Mouse (Mus musculus) layer of hippocampus, postnatal 36 days (tissue): ENCODE data around the gene Islr. TPM values are rescaled to one million over a fixed set of nuclear protein-coding genes. Genes with fewer than 3 reads are reported as not detected.
A peak's percentile ranks its signal among the peaks of the same experiment; 100 is the strongest.
"Not testable (repeated sequence)": the region's sequence is repeated elsewhere in the genome, so short reads cannot be mapped to it uniquely, and the experiment has no call there.

Source experiments
- DNase-seq, 2 experiments: peaks; one replicate each; pipeline ENCODE4 v3.0.0; 2022
- total RNA-seq, 2 experiments: library from RNA; stranded (reverse); gene quantifications; 2 replicates each; pipeline ENCODE4 v1.2.3; 2021

Islr gene
- 10 to 100 TPM; 11.5 to 14.5 TPM for total RNA-seq

DNA sequence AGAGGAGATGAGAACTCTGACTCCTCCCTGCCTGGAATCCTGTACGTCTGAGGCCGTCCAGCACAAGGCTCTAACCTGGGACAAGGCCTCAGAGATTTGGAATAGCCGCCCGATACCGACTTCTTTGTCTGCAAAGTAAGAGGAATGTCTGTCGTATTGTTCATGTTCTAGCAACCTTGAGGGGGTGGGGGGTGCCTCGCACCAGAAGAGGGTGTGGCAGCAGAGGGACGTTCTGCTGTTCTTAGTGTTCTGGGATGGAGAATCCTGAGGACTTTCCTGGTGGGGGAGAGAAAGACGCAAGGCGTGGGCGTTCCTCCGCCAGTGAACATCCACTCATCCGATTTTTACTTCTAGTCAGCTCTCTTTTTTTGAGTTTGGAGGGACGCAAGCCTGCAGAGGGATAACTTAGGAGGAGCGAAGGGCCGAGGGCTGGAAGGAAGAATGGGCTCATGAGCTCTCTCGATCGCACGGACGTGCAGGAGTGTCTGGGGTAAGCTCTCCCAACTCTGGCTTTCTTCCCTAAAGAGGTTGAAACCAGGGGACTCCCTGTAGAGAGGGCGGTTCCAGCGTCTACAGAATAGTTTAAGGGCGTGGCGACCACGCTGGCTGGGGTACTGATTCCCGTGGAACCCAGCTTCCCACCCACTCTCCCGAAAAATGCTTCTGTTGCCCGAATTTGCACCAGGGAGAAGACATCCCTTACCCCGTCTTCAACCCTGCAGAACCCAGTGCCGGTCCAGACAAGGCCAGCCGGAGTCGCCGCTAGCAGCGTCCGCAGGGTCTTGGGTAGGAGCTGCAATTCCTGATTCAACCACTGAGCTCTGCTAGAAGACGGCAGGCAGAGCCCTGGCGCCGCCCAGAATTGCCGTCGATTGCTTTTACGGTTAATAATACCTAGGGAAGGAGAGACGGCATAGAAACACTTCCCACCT, at the start of gene Islr, which contains the start of gene Islr2:
Islr (minus strand) TSS at position 791 of the 932 bp plus-strand sequence.
Islr2 (minus strand) TSS at position 804 of the 932 bp plus-strand sequence.
- peak in 1 of 2 experiments; percentile 48 for DNase-seq

- not testable (repeated sequence) for DNase-seq
These were observed 49.7 kb upstream of the Islr start for GRCm38 (mm10) chr9:58253805-58254122.

DNA sequence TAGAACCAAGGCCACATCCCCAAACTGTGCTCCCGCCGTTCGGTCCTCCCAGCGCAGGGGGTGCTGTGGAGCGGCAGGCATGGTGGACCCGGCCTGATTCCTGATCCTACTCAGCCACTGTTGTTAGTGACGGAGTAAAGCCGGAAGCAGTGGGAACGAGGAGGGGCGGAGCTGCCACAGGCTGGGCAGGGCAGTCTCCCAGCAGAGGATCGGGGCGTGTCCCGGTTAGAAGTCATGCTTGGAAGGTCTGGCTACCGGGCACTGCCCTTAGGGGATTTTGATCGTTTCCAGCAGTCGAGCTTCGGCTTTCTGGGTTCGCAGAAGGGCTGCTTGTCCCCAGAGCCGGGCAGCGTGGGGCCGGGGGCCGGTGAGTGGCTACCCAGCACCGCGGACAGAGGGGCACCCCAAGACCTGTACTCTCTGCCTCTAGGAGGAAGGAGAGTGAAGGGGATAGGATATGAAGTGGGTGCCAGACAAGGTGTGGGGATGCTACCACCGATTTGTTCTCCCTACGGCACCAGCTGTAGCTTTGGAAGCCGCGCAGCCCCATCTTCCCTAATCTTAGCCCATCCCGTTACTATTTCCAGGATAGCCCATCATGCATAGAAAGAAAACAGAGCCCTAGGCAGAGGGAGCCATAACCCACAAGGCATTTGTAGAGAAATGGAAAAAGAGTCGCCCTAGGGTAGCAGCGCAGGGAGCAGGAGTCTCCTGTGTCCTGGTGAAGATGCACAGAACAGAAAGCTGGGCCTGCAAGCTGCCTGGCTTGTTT, 49.1 kb upstream of the Islr start, which contains the start of gene Stoml1:
Stoml1 (plus strand) TSS at position 132 of the 772 bp plus-strand sequence.
- peak; percentile 92 to 93 for DNase-seq

DNA sequence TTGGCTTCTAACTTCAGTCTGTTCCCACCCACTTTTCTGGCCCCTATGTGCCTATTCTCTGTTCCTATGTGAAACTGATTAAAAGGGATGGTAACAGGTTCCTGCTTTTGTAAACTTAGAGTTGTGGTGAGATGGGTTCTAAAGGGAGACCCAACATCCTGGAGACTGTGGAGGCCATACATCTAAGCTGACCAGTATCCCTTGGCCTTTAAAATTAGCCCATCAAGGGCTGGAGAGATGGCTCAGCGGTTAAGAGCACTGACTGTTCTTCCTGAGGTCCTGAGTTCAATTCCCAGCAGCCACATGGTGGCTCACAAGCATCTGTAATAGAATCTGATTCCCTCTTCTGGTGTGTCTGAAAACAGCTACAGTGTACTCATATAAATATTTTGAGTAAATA, 46.6 kb upstream of the Islr start:
- DNase-seq = not testable (repeated sequence)

- no peak for DNase-seq
These were observed 46.2 kb upstream of the Islr start for GRCm38 (mm10) chr9:58250322-58250721.

DNA sequence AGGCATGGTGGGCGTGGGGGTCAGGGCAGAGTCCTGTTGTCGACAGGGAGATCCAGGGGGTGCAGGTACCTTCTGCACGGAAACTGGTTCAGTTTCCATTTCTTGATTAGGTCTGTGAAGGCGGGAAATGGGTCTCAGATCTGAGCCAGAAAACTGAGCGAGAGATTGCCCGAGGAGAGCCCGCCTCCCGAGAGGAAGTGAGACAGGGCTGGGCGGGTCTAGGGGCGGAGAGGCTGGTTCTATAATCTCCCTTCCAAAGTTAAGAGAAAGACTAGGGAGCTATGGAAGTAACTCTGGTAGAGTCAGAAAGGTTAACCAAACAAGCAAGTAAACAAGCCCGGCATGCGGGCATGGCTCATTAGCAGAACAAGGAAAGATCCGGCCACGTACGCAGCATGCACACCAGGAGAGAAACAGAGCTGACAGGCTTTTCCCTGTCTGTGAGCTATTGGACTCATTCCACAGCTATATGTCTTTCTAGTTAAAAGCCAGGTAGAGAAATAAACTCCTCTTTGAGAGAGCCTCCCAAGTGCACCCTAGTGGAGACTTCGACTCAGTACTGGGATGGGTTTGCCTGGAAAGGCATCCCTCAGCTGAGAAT, 45.6 kb upstream of the Islr start, which contains the start of gene Pml:
Pml (minus strand) TSS at position 195 of the 601 bp plus-strand sequence.
- peak; percentile 53 to 61 for DNase-seq

GRCm38 (mm10) chr9:58248746-58249413, 44.8 kb upstream of the Islr start:
- no peak for DNase-seq

- peak; percentile 75 to 81 for DNase-seq
These were observed 43.1 kb upstream of the Islr start for GRCm38 (mm10) chr9:58247064-58247759.

DNA sequence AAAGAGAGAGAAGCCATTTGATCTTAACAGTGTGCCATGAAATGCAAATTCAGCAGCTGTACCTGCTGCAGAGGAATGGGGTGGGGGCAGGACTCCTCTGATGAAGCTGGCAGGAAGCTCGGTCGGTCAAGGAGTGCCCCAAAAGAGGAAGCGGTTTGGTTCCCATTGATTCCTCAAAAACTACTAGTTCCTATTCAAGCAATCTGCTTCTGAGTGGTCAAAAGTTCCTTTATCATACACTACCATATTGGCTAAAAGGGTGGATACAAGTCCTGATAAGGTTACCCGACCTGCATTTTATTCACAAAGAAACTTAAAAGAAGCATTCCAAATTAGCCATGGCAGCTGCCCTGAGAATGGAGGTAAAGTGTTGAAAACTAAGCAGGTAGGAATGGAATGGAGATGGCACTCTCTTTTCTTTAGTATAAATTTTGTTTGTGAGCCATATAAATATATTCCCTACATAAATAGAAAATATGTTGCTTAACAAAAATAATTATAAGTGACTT, 42.0 kb upstream of the Islr start:
- no peak for DNase-seq

DNA sequence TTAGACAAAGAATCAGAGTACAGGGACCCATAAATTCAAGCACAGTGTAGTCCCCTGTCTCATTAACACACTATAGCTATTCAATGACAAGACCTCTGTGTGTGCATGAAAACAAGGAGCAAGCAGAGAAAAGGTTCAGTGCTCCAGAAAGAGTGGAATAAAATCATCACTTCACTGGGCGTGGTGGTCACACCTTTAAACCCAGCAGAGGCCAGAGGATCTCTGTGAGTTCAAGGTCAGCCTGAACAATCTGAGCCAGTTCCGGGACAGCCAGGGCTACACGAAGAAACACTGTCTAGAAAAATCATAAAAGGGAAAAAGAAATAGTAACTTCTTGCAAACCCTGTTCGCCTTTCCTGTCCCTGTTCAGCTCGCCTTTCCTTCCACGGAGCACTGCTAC, 39.6 kb upstream of the Islr start:
- no peak for DNase-seq

GRCm38 (mm10) chr9:58242696-58243095, 38.6 kb upstream of the Islr start:
- DNase-seq = no peak

DNA sequence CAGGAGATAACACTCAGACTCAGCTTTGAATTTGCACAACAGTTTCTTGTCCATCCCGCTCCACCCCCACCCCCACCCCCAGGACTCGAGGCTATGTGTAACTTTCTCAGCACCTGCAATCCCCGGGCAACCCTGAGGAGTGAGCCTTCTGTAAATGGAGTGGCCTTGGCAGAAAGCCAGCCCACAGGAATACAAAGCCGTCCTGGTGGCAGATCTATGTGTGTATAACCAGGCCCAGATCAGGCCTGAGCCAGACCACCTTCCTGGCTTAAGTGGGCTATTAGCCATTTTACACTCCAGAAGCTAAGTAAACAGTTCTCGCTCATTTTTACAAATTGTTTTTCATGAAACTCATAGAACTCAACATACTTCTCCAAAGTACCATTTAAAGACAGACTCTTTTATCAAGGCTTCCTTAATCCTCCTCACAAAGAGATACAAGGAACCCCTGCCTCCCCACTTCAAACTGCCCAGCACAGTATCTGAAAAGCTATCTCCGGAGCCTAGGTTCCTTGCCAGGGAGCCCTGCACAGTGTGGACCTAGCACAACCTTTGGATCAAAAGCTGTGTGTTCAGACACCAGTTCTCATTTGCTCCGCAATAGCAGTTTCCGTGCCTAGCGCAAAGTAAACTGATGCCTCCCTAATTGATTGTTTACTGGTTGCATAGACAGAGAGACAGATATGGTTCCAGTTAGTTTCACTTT, 37.8 kb upstream of the Islr start:
- DNase-seq = no peak

GRCm38 (mm10) chr9:58234502-58235015, 30.5 kb upstream of the Islr start:
- DNase-seq = no peak

- DNase-seq = no peak
These were observed 28.3 kb upstream of the Islr start for GRCm38 (mm10) chr9:58232374-58232773.

- DNase-seq = no peak
These were observed 27.6 kb upstream of the Islr start for GRCm38 (mm10) chr9:58231746-58232145.

DNA sequence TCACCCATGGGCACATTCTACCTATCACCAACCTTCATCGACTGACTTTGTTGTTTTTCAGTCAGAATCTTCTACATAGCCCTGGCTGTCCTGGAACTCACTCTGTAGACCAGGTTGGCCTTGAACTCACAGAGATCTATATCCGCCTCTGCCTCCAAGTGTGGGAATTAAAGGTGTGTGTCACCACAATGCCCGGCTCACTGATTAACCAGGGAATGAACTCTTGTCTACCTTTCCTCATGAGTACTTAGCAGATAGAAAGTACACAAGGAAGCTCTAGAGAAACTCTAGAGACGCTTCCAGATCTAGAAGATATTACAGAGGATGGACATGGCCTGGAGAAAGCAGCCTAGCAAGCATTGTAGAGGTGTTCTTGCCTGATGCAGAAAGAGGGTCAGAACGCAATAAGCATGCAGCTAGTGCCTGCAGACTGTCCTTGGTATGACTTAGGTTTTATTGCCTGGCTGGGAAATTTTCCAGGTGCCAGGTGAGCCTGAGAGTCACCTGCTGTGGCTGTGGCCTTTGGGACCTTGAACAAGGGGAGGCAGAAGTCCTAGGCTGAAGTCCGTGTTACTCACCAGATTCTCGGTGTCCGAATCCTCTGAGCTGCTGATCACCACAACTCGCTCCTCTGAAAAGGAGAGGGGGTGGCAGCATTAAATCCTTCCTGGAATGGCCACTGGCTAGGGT, 24.8 kb upstream of the Islr start:
- DNase-seq = no peak

- DNase-seq = peak in 1 of 2 experiments; percentile 51
These were observed 22.1 kb upstream of the Islr start for GRCm38 (mm10) chr9:58225915-58226913.

GRCm38 (mm10) chr9:58224356-58224755, 20.2 kb upstream of the Islr start:
- no peak for DNase-seq
